Mouse (Mus musculus): ENCODE measurements at regions not wholly inside any gene's neighbourhood (a gene's known extent, or its start where the extent isn't known, plus 50 kb on each side); places are given as distances from the start of the nearest gene placed in this dataset.

DNA sequence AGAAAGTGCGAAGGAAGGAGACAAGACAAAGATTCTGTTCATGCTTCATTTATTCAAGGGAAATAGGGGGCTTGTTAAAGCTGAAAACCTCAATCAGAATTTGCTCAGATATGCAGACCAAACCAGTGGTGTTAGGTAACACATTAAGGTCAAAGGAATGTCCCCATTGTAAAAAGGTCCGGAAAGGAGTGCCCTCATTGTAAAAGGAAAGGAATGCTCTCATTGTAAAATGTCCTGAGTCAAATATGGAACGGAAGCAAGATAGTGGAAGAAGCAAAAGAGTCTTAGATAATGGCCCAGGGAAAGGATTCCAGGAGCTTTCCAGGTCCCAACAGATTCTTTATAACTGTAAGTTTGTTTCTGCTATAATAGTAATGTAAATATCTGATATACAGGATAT, 161.2 kb upstream of the Ddi1 start:
- Histone ChIP-seq H3K27me3 (ENCODE audit: control insufficient read depth, insufficient read depth, low read length) (no peaks in the 10 kb centered on the region), H3K4me3 (ENCODE audit: low read length) (no peak overlapping the region), H3K27ac (ENCODE audit: low read length) (peak overlapping the region; percentile 35), H3K9me3 (replicated peaks; ENCODE audit: control insufficient read depth, low read length) (no peaks in the 10 kb centered on the region), H3K4me1 (ENCODE audit: control insufficient read depth, insufficient read depth, low read length) (peaks cover 6% of the 10 kb centered on the region), H3K36me3 (ENCODE audit: control insufficient read depth, insufficient read depth) (no peaks in the 10 kb centered on the region), H3K4me2 (ENCODE audit: low read depth, low read length) (no peak overlapping the region), H3K9ac (ENCODE audit: low read length) (no peak overlapping the region)
- ATAC-seq (replicated peaks; ENCODE audit: extremely low read depth, insufficient read depth, low FRiP score): no peak
- 35% methylated on average over 3 of the region's 3 CpGs for WGBS

DNA sequence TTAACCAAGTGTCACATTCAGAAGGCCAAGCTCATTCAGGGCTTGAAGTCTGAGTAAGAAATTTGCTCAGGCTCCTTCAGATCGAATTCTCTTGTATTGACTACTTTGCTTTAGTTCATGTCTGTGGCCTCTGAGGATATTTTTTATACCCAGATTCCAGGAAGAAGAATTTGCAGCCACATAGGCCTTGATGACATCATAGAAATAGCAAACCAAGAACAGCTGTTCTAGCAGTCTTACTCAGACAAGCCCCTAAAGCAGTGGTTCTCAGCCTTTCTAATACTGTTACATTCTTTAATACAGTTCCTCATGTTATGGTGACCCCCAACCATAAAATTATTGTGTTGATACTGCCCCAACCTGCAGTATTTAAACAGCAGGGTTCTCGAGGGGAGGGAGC, 160.8 kb upstream of the Ddi1 start:
- H3K27me3 ChIP-seq (ENCODE audit: control insufficient read depth, insufficient read depth, low read length): no peaks in the 10 kb centered on the region
- peaks cover 6% of the 10 kb centered on the region for H3K4me1 ChIP-seq (ENCODE audit: control insufficient read depth, insufficient read depth, low read length)
- no peak overlapping the region for H3K9ac ChIP-seq (ENCODE audit: low read length)
- no peaks in the 10 kb centered on the region for H3K36me3 ChIP-seq (ENCODE audit: control insufficient read depth, insufficient read depth)
- 72% methylated on average over 2 of the region's 2 CpGs for WGBS
- H3K9me3 ChIP-seq (replicated peaks; ENCODE audit: control insufficient read depth, low read length): no peaks in the 10 kb centered on the region
- no peak overlapping the region for H3K4me2 ChIP-seq (ENCODE audit: low read depth, low read length)
- H3K4me3 ChIP-seq (ENCODE audit: low read length): no peak overlapping the region
- ATAC-seq (replicated peaks; ENCODE audit: extremely low read depth, insufficient read depth, low FRiP score): no peak
- H3K27ac ChIP-seq (ENCODE audit: low read length): peak overlapping the region; percentile 35; the same call in 1 of the 2 replicates
